Mouse (Mus musculus) heart, adult 2 months (tissue): ENCODE results near the gene Slk.
A peak's percentile ranks its signal among the peaks of the same experiment; 100 is the strongest.

Source experiments
- CTCF ChIP-seq: fragments of 200-600 bp; IDR thresholded peaks from 2 replicates; pipeline ENCODE4 v1.8.1; 2022; ENCODE audit warnings: antibody characterized with exemption, mild to moderate bottlenecking, moderate library complexity
- POLR2A ChIP-seq: fragments of 200-500 bp; IDR thresholded peaks from 2 replicates; pipeline ENCODE4 v1.6.1; 2011; ENCODE audit warnings: mild to moderate bottlenecking, low read depth, low read length, control low read depth; ENCODE audit not compliant: insufficient read depth

- peak; percentile 75 for TF ChIP-seq CTCF
- TF ChIP-seq POLR2A = no peak
These were observed 94.9 kb downstream of the Slk start for GRCm38 (mm10) chr19:47674419-47674818.
